Mouse (Mus musculus): ENCODE results near the gene Gm49395.

- TF ChIP-seq GATA1 (IDR thresholded peaks at IDR 0.05; ENCODE audit: borderline replicate concordance, low read length) = no peak
- no peak for TF ChIP-seq CTCF (IDR thresholded peaks at IDR 0.05; ENCODE audit: low read depth, low read length)
- TF ChIP-seq TAL1 (conservative IDR thresholded peaks at IDR 0.05; ENCODE audit: low read depth, low read length) = no peak
- no peak for TF ChIP-seq POLR2AphosphoS5 (IDR thresholded peaks at IDR 0.05; ENCODE audit: insufficient replicate concordance, low read depth, low read length)
Measured at GRCm38 (mm10) chr13:115050660-115051559, 50.8 kb downstream of the Gm49395 start.
